Mouse (Mus musculus): ENCODE data around the gene D930007J09Rik. TPM values are rescaled to one million over a fixed set of nuclear protein-coding genes. Genes with fewer than 3 reads are reported as not detected.

The D930007J09Rik gene
- not detected in 2 replicates for polyA plus RNA-seq (2015; fragmentation: Nextera tagmentation; extraction: Ambion mirVana)

GRCm38 (mm10) chr13:32802259-32803081 is at the start of gene D930007J09Rik:
TSS of gene D930007J09Rik (minus strand) at chr13:32802849.
- ATAC-seq (ENCODE audit: low FRiP score, low read depth) = peak; percentile 29
- Histone ChIP-seq H3K27me3 (no peaks in the 10 kb centered on the region), H3K4me2 (replicated peaks) (peak within 1 kb of the TSS; percentile 73), H3K4me3 (peak within 1 kb of the TSS; percentile 92), H3K36me3 (peaks cover 19% of the 10 kb centered on the region), H3K27ac (peak within 1 kb of the TSS; percentile 73), H3K4me1 (peaks cover 28% of the 10 kb centered on the region), H3K9ac (peak within 1 kb of the TSS; percentile 84), H3K9me3 (no peaks in the 10 kb centered on the region)
- WGBS = under 1% methylated on average over 95 of the region's 95 CpGs

GRCm38 (mm10) chr13:32851967-32852366 is 49.3 kb upstream of the D930007J09Rik start:
- peaks cover 25% of the 10 kb centered on the region for H3K4me1 ChIP-seq
- no peak for ATAC-seq (ENCODE audit: low FRiP score, low read depth)
- H3K27ac ChIP-seq = no peak overlapping the region
- no peak overlapping the region for H3K4me2 ChIP-seq (replicated peaks)
- no peak overlapping the region for H3K4me3 ChIP-seq
- no peaks in the 10 kb centered on the region for H3K27me3 ChIP-seq
- no peak overlapping the region for H3K9ac ChIP-seq
- no peaks in the 10 kb centered on the region for H3K36me3 ChIP-seq
- 13% methylated on average over 7 of the region's 7 CpGs for WGBS
- no peaks in the 10 kb centered on the region for H3K9me3 ChIP-seq

GRCm38 (mm10) chr13:32850668-32851404 is 48.2 kb upstream of the D930007J09Rik start, which contains the start of gene Serpinb1a:
TSS of gene Serpinb1a (minus strand) at chr13:32851185.
- WGBS = 40% methylated on average over 10 of the region's 10 CpGs
- Histone ChIP-seq H3K4me1 (peaks cover 25% of the 10 kb centered on the region), H3K27me3 (no peaks in the 10 kb centered on the region), H3K4me2 (replicated peaks) (peak within 1 kb of the TSS; percentile 25; the same call in 1 of the 2 replicates), H3K4me3 (no peak within 1 kb of the TSS), H3K27ac (no peak within 1 kb of the TSS), H3K9ac (no peak within 1 kb of the TSS; the same call in 1 of the 2 replicates), H3K36me3 (no peaks in the 10 kb centered on the region), H3K9me3 (no peaks in the 10 kb centered on the region)
- ATAC-seq (ENCODE audit: low FRiP score, low read depth) = peak; percentile 79; the same call in 1 of the 2 replicates

- no peaks in the 10 kb centered on the region for H3K9me3 ChIP-seq
- WGBS = 45% methylated on average over 1 of the region's 1 CpGs
Measured at GRCm38 (mm10) chr13:32850156-32850555, 47.5 kb upstream of the D930007J09Rik start.

GRCm38 (mm10) chr13:32849531-32850123 is 47.0 kb upstream of the D930007J09Rik start:
- Histone ChIP-seq H3K27me3 (no peaks in the 10 kb centered on the region), H3K4me3 (no peak overlapping the region), H3K9ac (no peak overlapping the region), H3K9me3 (no peaks in the 10 kb centered on the region), H3K36me3 (no peaks in the 10 kb centered on the region), H3K27ac (no peak overlapping the region), H3K4me1 (peaks cover 25% of the 10 kb centered on the region), H3K4me2 (replicated peaks) (no peak overlapping the region)
- no peak for ATAC-seq (ENCODE audit: low FRiP score, low read depth)

More at GRCm38 (mm10) chr13:32850156-32850555, 47.5 kb upstream of the D930007J09Rik start:
- Histone ChIP-seq H3K9ac (no peak overlapping the region; the same call in 1 of the 2 replicates), H3K4me3 (no peak overlapping the region), H3K4me1 (peaks cover 25% of the 10 kb centered on the region), H3K36me3 (no peaks in the 10 kb centered on the region), H3K27me3 (no peaks in the 10 kb centered on the region), H3K27ac (no peak overlapping the region), H3K4me2 (replicated peaks) (no peak overlapping the region)
- no peak for ATAC-seq (ENCODE audit: low FRiP score, low read depth)

- no peak for ATAC-seq (ENCODE audit: low FRiP score, low read depth)
- no peaks in the 10 kb centered on the region for H3K9me3 ChIP-seq
- WGBS = 40% methylated on average over 4 of the region's 4 CpGs
- H3K36me3 ChIP-seq = no peaks in the 10 kb centered on the region
- no peak overlapping the region for H3K4me2 ChIP-seq (replicated peaks)
- H3K27me3 ChIP-seq = no peaks in the 10 kb centered on the region
- H3K4me3 ChIP-seq = no peak overlapping the region
- no peak overlapping the region for H3K9ac ChIP-seq
- peaks cover 25% of the 10 kb centered on the region for H3K4me1 ChIP-seq
- no peak overlapping the region for H3K27ac ChIP-seq
Measured at GRCm38 (mm10) chr13:32849092-32849491, 46.4 kb upstream of the D930007J09Rik start.

GRCm38 (mm10) chr13:32846221-32846620 is 43.6 kb upstream of the D930007J09Rik start:
- Histone ChIP-seq H3K4me3 (no peak overlapping the region), H3K27me3 (no peaks in the 10 kb centered on the region), H3K36me3 (no peaks in the 10 kb centered on the region), H3K27ac (no peak overlapping the region), H3K9me3 (no peaks in the 10 kb centered on the region), H3K4me2 (replicated peaks) (no peak overlapping the region), H3K9ac (no peak overlapping the region), H3K4me1 (peaks cover 18% of the 10 kb centered on the region)
- no peak for ATAC-seq (ENCODE audit: low FRiP score, low read depth)

- no peak overlapping the region for H3K27ac ChIP-seq
- H3K4me2 ChIP-seq (replicated peaks) = no peak overlapping the region
- H3K9me3 ChIP-seq = no peaks in the 10 kb centered on the region
- 88% methylated on average over 3 of the region's 3 CpGs for WGBS
- H3K36me3 ChIP-seq = no peaks in the 10 kb centered on the region
- ATAC-seq (ENCODE audit: low FRiP score, low read depth) = no peak
- no peaks in the 10 kb centered on the region for H3K4me1 ChIP-seq
- no peaks in the 10 kb centered on the region for H3K27me3 ChIP-seq
- no peak overlapping the region for H3K4me3 ChIP-seq
- no peak overlapping the region for H3K9ac ChIP-seq
Measured at GRCm38 (mm10) chr13:32841349-32841748, 38.7 kb upstream of the D930007J09Rik start.

- no peak for ATAC-seq (ENCODE audit: low FRiP score, low read depth)
- H3K9me3 ChIP-seq = no peaks in the 10 kb centered on the region
- H3K9ac ChIP-seq = no peak overlapping the region
- 64% methylated on average over 1 of the region's 1 CpGs for WGBS
- no peak overlapping the region for H3K4me3 ChIP-seq
- no peak overlapping the region for H3K4me2 ChIP-seq (replicated peaks)
- no peak overlapping the region for H3K27ac ChIP-seq
- no peaks in the 10 kb centered on the region for H3K4me1 ChIP-seq
- no peaks in the 10 kb centered on the region for H3K36me3 ChIP-seq
- no peaks in the 10 kb centered on the region for H3K27me3 ChIP-seq
Measured at GRCm38 (mm10) chr13:32839314-32839713, 36.7 kb upstream of the D930007J09Rik start.

GRCm38 (mm10) chr13:32834513-32834912 is 31.9 kb upstream of the D930007J09Rik start:
- H3K27me3 ChIP-seq = no peaks in the 10 kb centered on the region
- H3K9ac ChIP-seq = no peak overlapping the region
- H3K4me1 ChIP-seq = no peaks in the 10 kb centered on the region
- H3K4me2 ChIP-seq (replicated peaks) = no peak overlapping the region
- no peak for ATAC-seq (ENCODE audit: low FRiP score, low read depth)
- no peak overlapping the region for H3K4me3 ChIP-seq
- H3K9me3 ChIP-seq = no peaks in the 10 kb centered on the region
- no peak overlapping the region for H3K27ac ChIP-seq
- H3K36me3 ChIP-seq = no peaks in the 10 kb centered on the region
- 85% methylated on average over 5 of the region's 5 CpGs for whole genome bisulfite sequencing

- Histone ChIP-seq H3K4me3 (no peak overlapping the region), H3K4me1 (no peaks in the 10 kb centered on the region), H3K9me3 (no peaks in the 10 kb centered on the region), H3K9ac (no peak overlapping the region), H3K4me2 (replicated peaks) (no peak overlapping the region), H3K36me3 (no peaks in the 10 kb centered on the region), H3K27me3 (no peaks in the 10 kb centered on the region), H3K27ac (no peak overlapping the region)
- ATAC-seq (ENCODE audit: low FRiP score, low read depth) = no peak
- WGBS = 79% methylated on average over 6 of the region's 6 CpGs
Measured at GRCm38 (mm10) chr13:32833237-32833636, 30.6 kb upstream of the D930007J09Rik start.

- H3K4me1 ChIP-seq = no peaks in the 10 kb centered on the region
- H3K9me3 ChIP-seq = no peaks in the 10 kb centered on the region
- no peak overlapping the region for H3K27ac ChIP-seq
- ATAC-seq (ENCODE audit: low FRiP score, low read depth) = no peak
- H3K9ac ChIP-seq = no peak overlapping the region
- H3K4me2 ChIP-seq (replicated peaks) = no peak overlapping the region
- H3K36me3 ChIP-seq = no peaks in the 10 kb centered on the region
- WGBS = 80% methylated on average over 3 of the region's 3 CpGs
- no peaks in the 10 kb centered on the region for H3K27me3 ChIP-seq
- H3K4me3 ChIP-seq = no peak overlapping the region
Measured at GRCm38 (mm10) chr13:32832776-32833175, 30.1 kb upstream of the D930007J09Rik start.
